Mouse (Mus musculus) skeletal muscle tissue, adult 2 months (tissue): ENCODE measurements around the gene Cyb5rl.
A peak's percentile ranks its signal among the peaks of the same experiment; 100 is the strongest.
"Not testable (repeated sequence)": the region's sequence is repeated elsewhere in the genome, so short reads cannot be mapped to it uniquely, and the experiment has no call there.

ENCODE experiments used
- DNase-seq: peaks from one replicate; pipeline ENCODE4 v3.0.0-alpha.2; 2012; ENCODE audit warnings: low read depth, low spot score

The Cyb5rl gene

DNA sequence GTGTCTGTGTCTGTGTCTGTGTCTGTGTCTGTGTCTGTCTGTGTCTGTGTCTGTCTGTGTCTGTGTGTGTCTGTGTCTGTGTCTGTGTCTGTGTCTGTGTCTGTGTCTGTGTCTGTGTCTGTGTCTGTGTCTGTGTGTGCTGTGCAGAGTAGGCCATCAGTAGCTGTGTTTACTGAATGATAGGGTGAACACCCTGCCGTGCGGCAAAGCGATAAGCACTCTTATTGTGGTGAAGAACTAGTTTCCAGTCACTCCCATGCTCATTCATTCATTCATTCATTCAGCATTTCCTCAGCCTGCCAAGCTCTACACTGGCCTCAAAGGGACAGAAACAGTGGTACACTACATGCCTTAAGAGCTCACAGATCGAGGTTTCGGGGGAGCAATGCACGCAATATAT, 42.4 kb downstream of the Cyb5rl start:
- DNase-seq = not testable (repeated sequence)

GRCm38 (mm10) chr4:107114278-107114677, 47.5 kb downstream of the Cyb5rl start:
- no peak for DNase-seq

DNA sequence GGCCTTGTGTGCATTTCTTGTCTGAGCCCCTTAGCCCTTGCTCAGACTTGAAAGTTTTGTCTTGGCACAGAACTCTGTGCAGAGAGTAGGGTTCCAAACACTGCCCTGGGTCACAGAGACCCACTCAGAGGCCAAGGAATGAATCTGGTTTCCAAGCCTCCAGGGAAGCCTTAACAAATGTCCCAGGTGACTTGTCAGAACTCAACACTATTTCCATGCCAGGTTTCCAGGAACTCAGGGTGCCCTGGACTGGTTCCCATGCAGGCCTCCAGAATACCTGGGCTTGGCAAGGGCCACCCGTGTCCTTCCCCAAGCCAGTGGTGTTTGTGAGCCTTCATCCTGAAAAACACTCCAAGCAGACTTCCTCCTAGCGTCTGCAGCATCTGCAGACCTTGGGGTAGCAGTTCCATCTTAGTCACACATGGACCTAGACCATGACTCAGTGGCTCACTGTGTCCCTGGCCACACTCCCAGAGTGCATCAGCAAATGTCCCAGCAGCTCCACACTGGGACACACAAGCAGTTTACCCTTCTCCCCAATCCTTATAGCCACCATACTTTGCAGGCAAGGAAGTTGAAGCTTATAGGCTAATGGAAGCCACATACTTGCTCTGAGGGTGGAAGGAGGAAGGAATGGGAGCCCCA, 51.1 kb downstream of the Cyb5rl start:
- DNase-seq = no peak

DNA sequence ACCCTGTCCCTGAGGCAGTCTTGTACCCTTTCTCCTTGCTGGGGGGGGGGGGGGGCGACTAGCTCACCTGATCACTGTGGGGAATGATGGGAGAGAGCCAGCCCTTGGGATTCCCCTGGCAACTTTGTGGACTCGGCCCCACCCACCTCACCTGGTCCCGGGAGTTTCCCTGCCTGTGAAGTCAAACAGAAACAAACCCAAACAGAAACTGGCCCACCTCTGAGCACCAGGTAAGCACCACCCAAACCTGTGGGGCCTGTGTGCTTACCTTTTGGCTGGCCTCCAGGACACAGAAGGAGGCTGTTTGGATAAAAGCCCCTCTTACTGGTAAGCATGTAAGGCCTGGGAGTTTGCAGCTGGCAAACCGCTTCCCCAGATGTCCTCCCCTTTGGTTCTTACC, 52.3 kb downstream of the Cyb5rl start:
- no peak for DNase-seq

DNA sequence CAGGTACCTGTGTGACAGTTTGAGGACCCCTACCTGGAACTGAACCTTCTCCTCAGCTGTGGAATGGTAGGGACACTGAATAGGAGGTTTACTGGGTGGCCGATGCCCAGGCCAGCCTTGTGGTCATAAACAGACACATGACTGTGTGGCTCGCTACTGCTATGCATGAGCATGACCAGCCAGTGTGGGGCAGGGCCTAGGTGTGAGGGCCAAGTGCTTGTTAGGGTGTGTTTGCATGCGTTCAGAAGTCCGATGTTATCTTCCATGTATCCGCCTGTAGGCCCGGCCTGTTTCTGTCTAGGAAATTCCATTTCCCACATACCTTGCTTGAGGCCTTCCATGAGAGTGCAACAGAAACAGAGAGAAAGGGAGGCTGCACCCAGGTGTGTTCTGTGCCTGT, 53.9 kb downstream of the Cyb5rl start:
- DNase-seq = no peak

- peak; percentile 40 for DNase-seq
Observed at GRCm38 (mm10) chr4:107121165-107121943, 54.6 kb downstream of the Cyb5rl start.

DNA sequence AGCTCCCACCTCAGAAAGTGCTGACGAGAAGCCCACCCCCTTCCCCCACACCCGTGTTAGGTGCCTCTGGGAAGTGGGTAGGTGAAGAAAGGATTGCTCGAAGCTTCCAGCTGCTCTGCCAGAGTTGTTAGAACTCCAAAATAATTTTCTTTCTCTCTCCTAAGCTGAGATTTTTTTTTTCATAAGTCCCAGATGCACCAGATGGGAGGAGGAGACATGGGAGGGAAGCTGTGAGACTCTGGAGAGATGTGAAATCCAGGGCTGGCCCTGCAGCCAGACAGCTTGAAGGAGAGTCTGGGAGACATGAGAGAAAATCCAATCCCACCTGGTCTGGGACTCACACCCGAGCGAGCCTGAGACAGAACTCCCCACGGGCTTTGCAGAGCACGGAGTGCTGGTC, 57.6 kb downstream of the Cyb5rl start:
- DNase-seq = no peak

DNA sequence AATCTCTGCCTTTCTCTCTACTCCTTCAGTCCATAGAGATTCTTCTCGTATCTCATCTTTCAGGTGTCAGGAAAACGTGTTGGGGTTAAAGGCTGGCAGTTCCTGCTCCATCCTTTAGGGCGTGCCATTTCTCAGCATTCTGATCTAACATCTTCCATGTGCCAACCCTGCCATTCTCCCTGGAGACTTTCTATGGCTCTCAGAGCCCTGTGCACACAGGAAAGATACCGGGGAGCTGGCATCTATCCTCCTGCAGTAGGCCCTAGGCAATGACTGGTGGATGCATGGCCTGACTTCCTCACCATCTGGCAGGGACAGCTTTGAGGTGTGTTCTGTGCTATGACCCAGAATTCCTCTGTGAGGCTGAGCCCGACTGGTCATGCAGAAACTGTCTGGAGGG, 58.3 kb downstream of the Cyb5rl start:
- DNase-seq = no peak

GRCm38 (mm10) chr4:107126389-107126788, 59.6 kb downstream of the Cyb5rl start:
- DNase-seq = no peak

GRCm38 (mm10) chr4:107126891-107127524, 60.2 kb downstream of the Cyb5rl start:
- no peak for DNase-seq

GRCm38 (mm10) chr4:107127901-107128669, 61.3 kb downstream of the Cyb5rl start:
- DNase-seq = no peak

GRCm38 (mm10) chr4:107129373-107129772, 62.6 kb downstream of the Cyb5rl start:
- no peak for DNase-seq

DNA sequence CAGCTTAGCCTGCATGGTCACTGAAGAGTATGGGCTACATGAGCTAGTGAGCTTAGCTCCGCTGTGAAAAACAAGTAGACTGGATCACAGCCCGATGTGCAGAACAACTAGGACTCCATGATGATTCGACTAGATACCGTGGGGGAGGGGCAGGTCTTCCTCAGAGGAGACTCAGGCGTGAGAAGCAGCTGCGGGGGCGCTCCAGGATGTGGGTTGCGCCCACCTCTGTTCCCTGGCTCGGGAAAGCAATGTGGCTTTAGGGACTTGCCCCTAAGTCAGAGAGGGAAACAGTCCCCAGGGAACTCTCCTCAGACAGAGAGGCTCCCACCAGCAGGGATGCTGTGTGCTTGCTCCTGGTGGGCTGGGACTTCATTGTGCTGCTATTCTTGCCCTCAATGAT, 63.7 kb downstream of the Cyb5rl start:
- DNase-seq = no peak

GRCm38 (mm10) chr4:107134891-107135290, 68.1 kb downstream of the Cyb5rl start:
- no peak for DNase-seq

- no peak for DNase-seq
Observed at GRCm38 (mm10) chr4:107135663-107136062, 68.9 kb downstream of the Cyb5rl start.

DNA sequence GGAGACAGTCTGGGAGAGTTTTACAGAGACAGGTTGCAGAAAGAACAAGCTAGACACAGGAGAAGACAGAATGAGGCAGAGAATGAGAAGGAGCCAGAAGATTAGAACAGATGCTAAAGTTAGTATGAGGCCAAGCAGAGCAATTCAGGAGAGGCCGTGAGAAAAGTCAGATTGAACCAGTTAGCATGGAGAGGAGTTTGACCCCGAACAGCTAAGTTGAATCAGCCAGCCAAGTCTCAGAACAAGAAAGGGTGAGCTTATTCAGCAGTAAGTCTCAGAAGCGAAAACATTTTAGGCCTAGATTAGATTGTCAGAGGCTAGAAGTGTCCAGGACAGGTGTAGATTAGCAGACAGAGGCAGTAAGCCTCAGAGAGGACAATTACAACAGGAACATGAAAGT, 69.7 kb downstream of the Cyb5rl start:
- DNase-seq = no peak
